Mouse (Mus musculus) neural tube, embryonic 11.5 days (tissue): ENCODE data around the gene Gm10428. TPM values are rescaled to one million over a fixed set of nuclear protein-coding genes. Genes with fewer than 3 reads are reported as not detected.
"Not testable (repeated sequence)": the region's sequence is repeated elsewhere in the genome, so short reads cannot be mapped to it uniquely, and the experiment has no call there.

Experiments used
- ATAC-seq: fragments of 200-750 bp; cut with Nextera tagmentation; 2 replicates; pipeline ENCODE4 v1.8.0; 2017; ENCODE audit warnings: moderate number of reproducible peaks, mild to moderate bottlenecking, moderate TSS enrichment, moderate library complexity; ENCODE audit not compliant: insufficient read depth, low FRiP score, low TSS enrichment
- DNase-seq: peaks from one replicate; pipeline ENCODE4 v3.0.0-alpha.2; 2015; ENCODE audit warnings: low spot score
- H3K27ac ChIP-seq: fragments of 300-500 bp; sonication (generic); 2 replicates; pipeline ENCODE4 v1.5.1; 2014; ENCODE audit warnings: low read depth, mild to moderate bottlenecking, low read length
- H3K27me3 ChIP-seq: fragments of 300-500 bp; sonication (generic); 2 replicates; pipeline ENCODE4 v1.6.1; 2014; ENCODE audit warnings: mild to moderate bottlenecking, low read length, mixed read lengths; ENCODE audit not compliant: control insufficient read depth, insufficient read depth
- H3K36me3 ChIP-seq: fragments of 300-500 bp; sonication (generic); 2 replicates; pipeline ENCODE4 v1.6.1; 2014; ENCODE audit warnings: mild to moderate bottlenecking, low read length, moderate library complexity, mixed read lengths; ENCODE audit not compliant: control insufficient read depth, insufficient read depth
- H3K4me1 ChIP-seq: fragments of 300-500 bp; sonication (generic); 2 replicates; pipeline ENCODE4 v1.6.1; 2014; ENCODE audit warnings: low read length, mixed read lengths; ENCODE audit not compliant: control insufficient read depth, insufficient read depth
- H3K4me2 ChIP-seq: fragments of 300-500 bp; sonication (generic); 2 replicates; pipeline ENCODE4 v1.6.1; 2014; ENCODE audit warnings: low read depth, mild to moderate bottlenecking, moderate library complexity
- H3K4me3 ChIP-seq: fragments of 300-500 bp; sonication (generic); 2 replicates; pipeline ENCODE4 v1.5.1; 2014; ENCODE audit warnings: low read depth, low read length
- H3K9ac ChIP-seq: fragments of 300-500 bp; sonication (generic); 2 replicates; pipeline ENCODE4 v1.6.1; 2014; ENCODE audit warnings: mild to moderate bottlenecking, low read length
- H3K9me3 ChIP-seq: fragments of 300-500 bp; sonication (generic); 2 replicates; pipeline ENCODE4 v1.6.1; 2016; ENCODE audit warnings: low read length; ENCODE audit not compliant: control insufficient read depth
- WGBS: fragments of 180-500 bp; shearing (Covaris S2); extraction: QIAGEN DNeasy Blood & Tissue Kit; methylation state at CpG from one replicate; pipeline ENCODE4 v1.1.7; 2014; 5-methylcytosine and 5-hydroxymethylcytosine counted together
- polyA plus RNA-seq: library from polyadenylated mRNA; unstranded; fragments of >200 nt; fragmentation: Nextera tagmentation; extraction: Ambion mirVana; gene quantifications from 2 replicates; pipeline ENCODE4 v1.2.1, GENCODE M21; 2014

The Gm10428 gene
- polyA plus RNA-seq, 1 experiment from 2014 or later: not detected

DNA sequence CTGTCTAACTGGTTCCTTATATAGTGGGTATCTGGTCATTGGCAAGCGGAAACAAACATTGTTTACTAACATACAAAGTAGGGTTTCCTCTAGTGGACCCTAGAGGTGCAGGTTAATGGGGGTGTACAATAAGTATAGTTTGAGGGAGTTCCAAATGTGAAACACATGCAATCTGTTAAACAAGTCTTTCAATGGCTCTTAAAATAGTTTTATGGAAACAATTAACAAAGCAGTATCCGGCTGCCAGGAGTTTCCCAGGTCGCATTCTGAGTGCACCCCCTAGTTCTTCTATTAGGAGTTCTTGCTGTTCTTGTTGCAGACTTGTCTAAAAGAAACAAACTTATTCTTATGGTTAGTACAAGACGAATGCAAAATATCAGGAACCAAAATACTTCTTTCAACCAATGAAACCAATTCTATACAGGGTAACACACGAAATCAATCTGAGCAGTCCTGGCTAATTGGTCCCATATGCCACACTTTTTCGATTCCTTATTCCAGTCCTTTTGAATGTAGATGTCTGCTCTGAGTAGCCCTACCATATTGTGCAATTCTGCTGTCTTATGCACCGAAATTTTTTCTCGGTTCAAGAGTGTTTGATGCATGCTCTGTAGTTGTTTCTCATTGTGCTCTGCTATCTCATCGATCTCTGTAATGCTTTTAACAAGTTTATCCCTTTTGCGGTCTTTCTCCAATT is 10.5 kb upstream of the Gm10428 start:
- no peak overlapping the region for H3K9ac ChIP-seq

DNA sequence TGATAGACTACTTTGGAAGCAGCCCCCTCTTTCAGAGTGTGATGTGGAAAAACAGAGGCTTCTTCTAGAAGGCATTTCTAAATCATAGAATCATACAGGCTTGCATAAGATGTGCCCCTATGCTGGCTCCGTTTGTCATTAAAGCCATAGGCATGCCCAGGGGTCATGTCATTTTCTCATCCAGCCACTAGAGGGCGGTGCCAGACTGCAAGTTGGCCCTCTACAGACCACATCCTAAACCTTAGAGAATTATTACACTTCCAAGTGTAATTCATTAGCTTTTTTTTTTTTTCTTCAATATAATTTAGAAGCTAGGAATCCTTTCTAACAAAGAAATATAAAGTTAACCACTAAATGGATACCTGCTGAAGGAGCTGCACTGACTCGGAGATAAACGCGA is 8.8 kb upstream of the Gm10428 start:
- no peaks in the 10 kb centered on the region for H3K9me3 ChIP-seq
- H3K4me3 ChIP-seq: no peak overlapping the region
- no peak overlapping the region for H3K27ac ChIP-seq
- H3K36me3 ChIP-seq: no peaks in the 10 kb centered on the region
- 48% methylated on average over 5 of the region's 5 CpGs for WGBS
- H3K27me3 ChIP-seq: no peaks in the 10 kb centered on the region
- H3K4me2 ChIP-seq: no peak overlapping the region
- H3K9ac ChIP-seq: no peak overlapping the region
- ATAC-seq (no peak), DNase-seq (peak; percentile 71)
- H3K4me1 ChIP-seq: no peaks in the 10 kb centered on the region

More for the DNA sequence above, 10.5 kb upstream of the Gm10428 start:
- Histone ChIP-seq H3K36me3 (no peaks in the 10 kb centered on the region), H3K27ac (no peak overlapping the region), H3K4me3 (no peak overlapping the region), H3K4me1 (no peaks in the 10 kb centered on the region), H3K9me3 (no peaks in the 10 kb centered on the region), H3K4me2 (no peak overlapping the region), H3K27me3 (no peaks in the 10 kb centered on the region)
- ATAC-seq (no peak), DNase-seq (no peak)
- WGBS: 79% methylated on average over 10 of the region's 10 CpGs

DNA sequence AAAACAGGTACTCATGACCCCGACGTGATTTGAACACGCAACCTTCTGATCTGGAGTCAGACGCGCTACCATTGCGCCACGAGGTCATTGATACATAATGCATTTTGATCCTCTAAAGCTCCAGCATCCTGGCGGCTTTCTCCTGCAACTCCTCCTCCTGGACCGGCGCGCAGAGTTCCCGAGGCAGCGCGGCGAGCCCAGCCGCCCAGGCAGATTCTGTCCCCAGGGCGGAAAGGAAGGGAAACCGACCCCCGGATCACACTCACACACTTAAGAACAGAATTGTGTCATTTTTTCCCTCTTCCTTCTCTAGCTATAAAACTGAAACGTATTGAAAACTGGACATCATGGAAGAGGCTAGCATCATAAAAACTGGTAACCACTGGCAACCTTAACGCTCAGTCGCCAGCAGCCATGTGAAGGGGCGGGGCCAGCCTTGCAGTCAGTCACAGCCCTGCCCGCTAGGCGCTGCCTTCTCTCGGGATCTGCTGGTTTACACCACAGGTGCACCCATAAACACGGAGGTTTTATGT is 6.8 kb upstream of the Gm10428 start:
- ATAC-seq (no peak), DNase-seq (peak; percentile 73)
- peak overlapping the region; percentile 39 for H3K4me2 ChIP-seq
- 0 out of 2 replicates have a peak overlapping the region, but pooled peaks have one; percentile 16 for H3K9ac ChIP-seq
- H3K36me3 ChIP-seq: no peaks in the 10 kb centered on the region
- peak overlapping the region; percentile 17 for H3K4me3 ChIP-seq
- H3K9me3 ChIP-seq: no peaks in the 10 kb centered on the region
- H3K27ac ChIP-seq: no peak overlapping the region
- WGBS: 3% methylated on average over 27 of the region's 27 CpGs
- H3K4me1 ChIP-seq: no peaks in the 10 kb centered on the region
- H3K27me3 ChIP-seq: no peaks in the 10 kb centered on the region

DNA sequence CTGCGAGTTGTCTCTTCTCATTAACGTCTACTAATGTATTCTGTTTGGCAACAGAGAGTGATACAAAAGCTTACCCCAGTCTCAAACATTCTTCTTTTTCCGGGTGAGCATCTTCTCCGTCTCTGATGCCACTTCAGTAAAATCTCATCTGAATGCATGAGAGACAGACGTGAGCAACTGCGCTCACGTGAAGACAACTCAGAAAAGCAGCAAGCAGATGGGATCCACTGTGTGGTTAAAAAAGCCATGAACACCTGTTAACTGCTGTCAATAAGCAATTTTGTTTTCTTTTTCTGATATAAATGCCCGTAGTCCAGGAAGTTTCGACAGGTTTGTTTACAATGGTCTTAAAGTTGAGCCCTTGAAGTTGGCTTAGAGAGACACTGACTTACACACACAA is 5.7 kb upstream of the Gm10428 start:
- no peaks in the 10 kb centered on the region for H3K27me3 ChIP-seq
- H3K4me1 ChIP-seq: no peaks in the 10 kb centered on the region
- WGBS: 78% methylated on average over 9 of the region's 9 CpGs
- no peak overlapping the region for H3K9ac ChIP-seq
- DNase-seq (no peak), ATAC-seq (no peak)
- H3K27ac ChIP-seq: no peak overlapping the region
- no peak overlapping the region for H3K4me2 ChIP-seq
- no peaks in the 10 kb centered on the region for H3K9me3 ChIP-seq
- H3K4me3 ChIP-seq: no peak overlapping the region
- H3K36me3 ChIP-seq: no peaks in the 10 kb centered on the region

DNA sequence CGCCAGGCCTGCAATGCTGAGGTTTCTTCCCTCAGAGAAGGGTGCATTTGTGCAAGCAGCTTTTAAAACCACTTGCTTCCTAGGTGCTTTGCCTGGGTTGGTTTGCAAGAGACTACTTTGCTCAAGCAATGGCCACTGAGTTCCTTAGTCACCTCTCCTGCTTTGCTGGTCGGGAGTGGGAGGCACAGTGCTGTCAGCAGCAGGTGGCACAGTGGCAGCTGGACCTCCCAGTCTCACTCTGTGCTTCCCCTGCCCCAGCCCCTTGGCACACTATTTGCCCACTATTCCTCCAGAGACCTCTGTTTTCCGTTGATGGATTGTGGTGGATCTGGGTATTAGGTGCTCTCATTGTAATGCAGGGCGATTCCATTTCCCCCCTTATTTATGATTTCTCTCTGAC is 4.8 kb upstream of the Gm10428 start:
- 70% methylated on average over 4 of the region's 4 CpGs for WGBS
- Histone ChIP-seq H3K9me3 (no peaks in the 10 kb centered on the region), H3K4me3 (no peak overlapping the region), H3K27ac (no peak overlapping the region), H3K36me3 (no peaks in the 10 kb centered on the region), H3K4me2 (no peak overlapping the region), H3K4me1 (no peaks in the 10 kb centered on the region), H3K9ac (no peak overlapping the region), H3K27me3 (no peaks in the 10 kb centered on the region)
- no peak for ATAC-seq
- DNase-seq: no peak

DNA sequence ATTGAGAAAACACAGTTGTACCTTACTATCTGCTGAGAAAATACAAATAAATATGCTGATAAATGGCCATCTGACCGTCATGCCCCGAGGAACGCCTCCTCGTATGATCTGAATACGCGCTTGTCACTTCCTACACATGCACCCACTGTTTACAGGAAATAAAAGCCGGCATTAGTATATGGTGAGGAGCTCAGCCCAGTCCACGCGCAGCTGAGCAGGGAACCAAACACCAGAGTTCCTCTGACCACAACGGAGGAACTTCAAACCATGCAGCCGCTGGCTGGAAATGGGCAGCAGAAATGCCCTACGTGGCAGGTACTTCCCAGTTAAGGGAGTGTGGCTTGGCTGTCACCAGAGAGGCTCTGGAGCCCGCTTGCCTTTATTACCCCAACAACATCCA is 3.5 kb upstream of the Gm10428 start:
- not testable (repeated sequence) for H3K36me3 ChIP-seq, H3K9ac ChIP-seq, H3K4me2 ChIP-seq, H3K27me3 ChIP-seq, ATAC-seq, H3K4me1 ChIP-seq, H3K4me3 ChIP-seq, DNase-seq, H3K9me3 ChIP-seq, H3K27ac ChIP-seq
- WGBS: 89% methylated on average over 13 of the region's 13 CpGs

DNA sequence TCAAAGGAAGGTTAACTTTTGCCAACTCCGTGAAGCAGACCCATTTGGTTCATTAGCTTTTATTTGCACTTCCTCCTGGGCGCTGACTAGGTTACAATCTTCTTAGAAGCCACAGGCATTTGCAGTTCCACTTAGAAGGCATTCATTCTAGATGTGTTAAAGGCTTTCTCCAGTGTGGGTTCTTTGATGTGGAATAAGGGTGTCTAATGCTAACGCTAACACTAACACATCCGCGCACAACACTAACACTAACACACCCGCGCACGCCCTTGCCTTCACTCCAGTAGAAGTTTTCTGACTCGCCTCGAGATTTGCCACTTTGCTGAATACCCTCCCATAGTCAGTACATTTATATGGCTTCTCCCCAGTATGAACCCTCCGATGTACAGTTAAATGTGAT is 709 bp upstream of the Gm10428 start:
- ATAC-seq (no peak), DNase-seq (no peak)
- 54% methylated on average over 11 of the region's 11 CpGs for WGBS
- H3K4me3 ChIP-seq: no peak overlapping the region
- H3K9ac ChIP-seq: no peak overlapping the region
- H3K4me2 ChIP-seq: no peak overlapping the region
- H3K36me3 ChIP-seq: no peaks in the 10 kb centered on the region
- H3K27ac ChIP-seq: no peak overlapping the region
- no peaks in the 10 kb centered on the region for H3K27me3 ChIP-seq
- no peaks in the 10 kb centered on the region; the same call in 1 of the 2 replicates for H3K4me1 ChIP-seq
- H3K9me3 ChIP-seq: no peaks in the 10 kb centered on the region

DNA sequence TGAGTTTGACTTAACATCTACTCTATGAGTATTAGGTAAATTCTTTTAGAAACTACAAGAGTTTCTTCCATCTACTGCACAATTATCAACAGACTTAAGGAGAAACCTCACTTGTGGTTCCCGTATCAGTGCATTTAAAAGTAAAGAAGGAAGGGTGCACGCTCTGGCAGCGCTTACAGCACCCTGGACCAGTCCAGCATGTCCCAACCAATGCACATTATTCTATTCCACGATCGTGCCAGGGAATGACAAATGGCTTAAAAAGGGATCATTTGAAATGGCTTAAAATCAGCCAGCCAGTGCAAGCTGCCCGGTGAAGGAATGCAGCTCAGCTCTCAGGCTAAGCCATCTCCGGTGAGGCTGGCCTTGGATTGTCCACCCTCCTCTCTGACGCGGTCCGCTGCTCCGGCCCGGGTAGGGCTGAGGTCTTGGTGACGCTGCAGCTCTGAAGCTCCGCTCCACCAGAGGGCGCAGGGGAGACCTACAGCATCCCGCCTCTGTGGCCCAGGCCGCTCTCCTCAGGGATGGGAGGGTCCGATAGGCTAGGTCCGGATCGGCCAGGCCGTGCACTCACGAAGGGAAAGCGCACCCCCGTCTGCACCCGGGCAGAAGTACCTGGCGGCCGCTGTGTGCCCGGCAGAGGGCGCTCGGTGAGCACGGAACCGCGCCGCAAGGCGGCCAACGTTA is 3.7 kb downstream of the Gm10428 start:
- Histone ChIP-seq H3K27me3 (no peaks in the 10 kb centered on the region), H3K9ac (peak overlapping the region; percentile 37), H3K27ac (no peak overlapping the region), H3K4me3 (peak overlapping the region; percentile 4; the same call in 1 of the 2 replicates), H3K4me1 (no peaks in the 10 kb centered on the region; the same call in 1 of the 2 replicates), H3K4me2 (peak overlapping the region; percentile 38), H3K9me3 (no peaks in the 10 kb centered on the region), H3K36me3 (no peaks in the 10 kb centered on the region)
- peak; percentile 97 for DNase-seq
- peak; percentile 100 for ATAC-seq
- WGBS: 7% methylated on average over 36 of the region's 36 CpGs
